Mouse (Mus musculus) activated CD4-positive, CD25-positive, alpha-beta regulatory T cell, adult 4 months (primary cell): ENCODE results near the gene Adgrf5. TPM values are rescaled to one million over a fixed set of nuclear protein-coding genes. Genes with fewer than 3 reads are reported as not detected.
"Not testable (repeated sequence)": the region's sequence is repeated elsewhere in the genome, so short reads cannot be mapped to it uniquely, and the experiment has no call there.

Experiments
- ATAC-seq: one replicate; pipeline ENCODE4 v1.8.0; 2017
- polyA plus RNA-seq, 2 experiments: library from polyadenylated mRNA; unstranded; fragments of 100-300 nt; shearing (Covaris generic); gene quantifications; one replicate each; pipeline ENCODE4 v1.2.1; 2017

The Adgrf5 gene
- polyA plus RNA-seq, result under 1 TPM in 1 of 2 experiments, not detected in 1; 0.09 TPM

- no peak for ATAC-seq
These were observed at the start of gene Adgrf5 for GRCm38 (mm10) chr17:43359826-43360619. Adgrf5 (plus strand) TSS chr17:43360451.

GRCm38 (mm10) chr17:43325986-43326671 is 34.1 kb upstream of the Adgrf5 start:
- no peak for ATAC-seq

GRCm38 (mm10) chr17:43326726-43327700 is 33.2 kb upstream of the Adgrf5 start:
- no peak for ATAC-seq

- ATAC-seq, result no peak
These were observed 32.4 kb upstream of the Adgrf5 start for GRCm38 (mm10) chr17:43327810-43328209.

- ATAC-seq, result no peak
These were observed 31.0 kb upstream of the Adgrf5 start for GRCm38 (mm10) chr17:43329216-43329615.

- no peak for ATAC-seq
These were observed 30.5 kb upstream of the Adgrf5 start for GRCm38 (mm10) chr17:43329761-43330183.

- ATAC-seq, result no peak
These were observed 27.6 kb upstream of the Adgrf5 start for GRCm38 (mm10) chr17:43332686-43333085.

GRCm38 (mm10) chr17:43334074-43334473 is 26.2 kb upstream of the Adgrf5 start:
- ATAC-seq, result no peak

GRCm38 (mm10) chr17:43337643-43338042 is 22.6 kb upstream of the Adgrf5 start:
- ATAC-seq, result no peak

GRCm38 (mm10) chr17:43338279-43338678 is 22.0 kb upstream of the Adgrf5 start:
- no peak for ATAC-seq

- not testable (repeated sequence) for ATAC-seq
These were observed 13.8 kb upstream of the Adgrf5 start for GRCm38 (mm10) chr17:43346499-43346898.

GRCm38 (mm10) chr17:43357902-43358539 is 2.2 kb upstream of the Adgrf5 start:
- ATAC-seq, result no peak

- no peak for ATAC-seq
These were observed 770 bp downstream of the Adgrf5 start for GRCm38 (mm10) chr17:43361021-43361420.

GRCm38 (mm10) chr17:43362362-43362761 is 2.1 kb downstream of the Adgrf5 start:
- ATAC-seq, result no peak

- no peak for ATAC-seq
These were observed 2.6 kb downstream of the Adgrf5 start for GRCm38 (mm10) chr17:43362881-43363280.

- no peak for ATAC-seq
These were observed 3.7 kb downstream of the Adgrf5 start for GRCm38 (mm10) chr17:43363921-43364320.

- ATAC-seq, result no peak
These were observed 5.0 kb downstream of the Adgrf5 start for GRCm38 (mm10) chr17:43365297-43365696.

GRCm38 (mm10) chr17:43366486-43366885 is 6.2 kb downstream of the Adgrf5 start:
- no peak for ATAC-seq

- ATAC-seq, result no peak
These were observed 7.9 kb downstream of the Adgrf5 start for GRCm38 (mm10) chr17:43368171-43368576.

- no peak for ATAC-seq
These were observed 12.4 kb downstream of the Adgrf5 start for GRCm38 (mm10) chr17:43372604-43373003.

- no peak for ATAC-seq
These were observed 13.8 kb downstream of the Adgrf5 start for GRCm38 (mm10) chr17:43374020-43374419.

GRCm38 (mm10) chr17:43376527-43376926 is 16.3 kb downstream of the Adgrf5 start:
- ATAC-seq, result no peak
